Comparison of ENCODE assay signal across 8 mouse cellular contexts in genomic region chr2:180581002-180581401, GRCm38 (mm10). TPM values are rescaled to one million over a fixed set of nuclear protein-coding genes. Genes with fewer than 3 reads are reported as not detected.
DNase-seq lines count a peak whose midpoint lies in the region; ATAC-seq and TF ChIP-seq lines count a peak whose summit lies in the region.

TSS of gene Mrgbp (plus strand) at chr2:180581304.

- TF ChIP-seq CTCF in brain, embryonic 14.5 days (IDR thresholded peaks at IDR 0.05; ENCODE audit: borderline replicate concordance, extremely low read depth, insufficient read depth, insufficient read length): no peak

- peaks cover 17% of the 10 kb centered on the region for H3K27me3 ChIP-seq in heart, embryonic 13.5 days (replicated peaks)
- H3K27me3 ChIP-seq in midbrain, embryonic 10.5 days (ENCODE audit: low read depth, poor library complexity, severe bottlenecking): peaks cover 21% of the 10 kb centered on the region

- no peak within 1 kb of the TSS for H3K27ac ChIP-seq in heart, embryonic 13.5 days (replicated peaks)
- no peak within 1 kb of the TSS for H3K27ac ChIP-seq in midbrain, embryonic 10.5 days (replicated peaks)

- 68% methylated on average over 3 of the region's 3 CpGs for WGBS in heart, embryonic 13.5 days
- WGBS in midbrain, embryonic 10.5 days: 85% methylated on average over 3 of the region's 3 CpGs

- no peak for TF ChIP-seq POLR2A in brain, embryonic 14.5 days (IDR thresholded peaks at IDR 0.05; ENCODE audit: borderline replicate concordance, extremely low read depth, insufficient read depth, insufficient read length, poor library complexity, severe bottlenecking)

- H3K9ac ChIP-seq in heart, embryonic 13.5 days: peak within 1 kb of the TSS; percentile 47; the same call in 1 of the 2 replicates

- peaks cover 16% of the 10 kb centered on the region for H3K4me1 ChIP-seq in heart, embryonic 13.5 days
- H3K4me1 ChIP-seq in midbrain, embryonic 10.5 days: peaks cover 49% of the 10 kb centered on the region

- ATAC-seq in heart, embryonic 13.5 days (ENCODE audit: extremely low read depth, insufficient number of reproducible peaks, low FRiP score, low TSS enrichment): no peak
- ATAC-seq in erythroblast, adult 5-6 weeks (replicated peaks; ENCODE audit: low FRiP score, poor library complexity, severe bottlenecking): no peak

- H3K4me3 ChIP-seq in heart, embryonic 13.5 days: no peak within 1 kb of the TSS
- no peak within 1 kb of the TSS for H3K4me3 ChIP-seq in midbrain, embryonic 10.5 days

- H3K36me3 ChIP-seq in heart, embryonic 13.5 days: peaks cover 16% of the 10 kb centered on the region
- H3K36me3 ChIP-seq in midbrain, embryonic 10.5 days: peaks cover 22% of the 10 kb centered on the region

- H3K4me2 ChIP-seq in heart, embryonic 13.5 days: peak within 1 kb of the TSS; percentile 92

- intact Hi-C loops in left cerebral cortex, postnatal 10 days (cut with DNase I): loop anchor here (5.0 kb wide), 2 partner anchors 166 to 196 kb away; partner anchors contain the start of gene Bhlhe23

- no peaks in the 10 kb centered on the region for H3K9me3 ChIP-seq in heart, embryonic 13.5 days
- no peaks in the 10 kb centered on the region for H3K9me3 ChIP-seq in midbrain, embryonic 10.5 days (replicated peaks)

- peak; percentile 53 for DNase-seq in retina, postnatal 1 day
- DNase-seq in retina, embryonic 14.5 days (ENCODE audit: low spot score): no peak
- DNase-seq in brain, embryonic 14.5 days (ENCODE audit: low read depth): no peak
- no peak for DNase-seq in left cerebral cortex, postnatal 10 days (ENCODE audit: extremely low spot score in 1 of 2, low spot score in 2 of 2)
- no peak for DNase-seq in midbrain, embryonic 10.5 days (ENCODE audit: low spot score)
- no peak for DNase-seq in kidney, postnatal 14 days

RNA-seq across cellular contexts. Expression of gene Mrgbp, which starts in this region (rescaled TPM):
- polyA plus RNA-seq in brain, embryonic 14.5 days (2012; rRNA removed): 54.3 and 69.8 TPM in 2 replicates
- polyA plus RNA-seq in heart, embryonic 13.5 days (2015; fragmentation: Nextera tagmentation; extraction: Ambion mirVana): 22.6 and 23.4 TPM in 2 replicates
- 10 to 100 TPM; 18.9 to 20.1 TPM for total RNA-seq in left cerebral cortex, postnatal 10 days (2021)
- polyA plus RNA-seq in midbrain, embryonic 10.5 days (2016; fragmentation: Nextera tagmentation; extraction: Ambion mirVana): 39.7 and 41.2 TPM in 2 replicates
- total RNA-seq in erythroblast, adult 5-6 weeks (2015; ENCODE audit: low replicate concordance): 10.0 and 10.4 TPM in 2 replicates
- 7.1 and 17.3 TPM in 2 replicates for total RNA-seq in erythroblast, adult 5-6 weeks (2017; ENCODE audit: low replicate concordance)
